Comparison of ENCODE assay signal across 8 mouse cellular contexts in the genomic region with DNA sequence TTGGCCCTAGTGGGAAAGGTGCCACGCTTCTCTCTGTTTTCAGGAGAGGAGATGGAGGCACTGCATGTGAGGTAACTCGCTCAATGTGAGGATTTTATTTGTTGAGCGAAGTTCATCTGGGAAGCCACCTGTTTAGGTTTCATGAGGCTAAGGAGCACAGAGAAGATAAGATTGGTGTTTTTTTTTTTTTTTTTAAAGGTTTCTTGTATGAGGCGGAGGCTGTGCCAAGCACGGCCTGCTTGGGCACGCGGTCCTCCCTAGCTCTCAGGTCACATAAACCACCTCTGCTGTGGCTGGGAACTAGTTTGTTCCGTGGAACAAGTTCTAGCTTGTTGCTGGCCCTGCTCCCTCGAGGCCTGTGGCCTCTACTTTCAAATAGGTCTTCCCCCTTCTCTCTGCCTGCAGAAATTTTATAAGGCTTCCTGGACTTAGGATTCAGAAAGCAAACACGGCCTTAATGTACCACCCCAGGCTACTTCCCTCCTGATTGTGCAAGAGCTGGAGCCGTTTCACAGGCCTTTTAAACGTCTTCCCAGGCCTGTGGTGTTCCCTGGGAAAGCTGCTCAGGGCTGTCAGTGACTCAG. TPM values are rescaled to one million over a fixed set of nuclear protein-coding genes. Genes with fewer than 3 reads are reported as not detected.
DNase-seq lines count a peak whose midpoint lies in the region; ATAC-seq and TF ChIP-seq lines count a peak whose summit lies in the region.

No protein-coding gene starts in this region.

- H3K4me1 ChIP-seq in intestine, embryonic 14.5 days (replicated peaks; ENCODE audit: control insufficient read depth, insufficient read depth, low read length), result peaks cover 29% of the 10 kb centered on the region
- H3K4me1 ChIP-seq in lung, postnatal 0 days (ENCODE audit: insufficient read depth, low read depth, low read length), result peaks cover 13% of the 10 kb centered on the region; the same call in 1 of the 2 replicates
- H3K4me1 ChIP-seq in midbrain, embryonic 14.5 days (ENCODE audit: control insufficient read depth, insufficient read depth, low read length), result no peaks in the 10 kb centered on the region

- no peaks in the 10 kb centered on the region for H3K79me2 ChIP-seq in C2C12 (ENCODE audit: control insufficient read depth, insufficient read depth)

- no peak for TF ChIP-seq EP300 in lung, postnatal 0 days (IDR thresholded peaks at IDR 0.05)

- H3K9ac ChIP-seq in intestine, embryonic 14.5 days (ENCODE audit: low read length), result no peak overlapping the region
- H3K9ac ChIP-seq in lung, postnatal 0 days (replicated peaks; ENCODE audit: low read depth), result no peak overlapping the region; the same call in 1 of the 2 replicates
- H3K9ac ChIP-seq in midbrain, embryonic 14.5 days (replicated peaks; ENCODE audit: low read length), result no peak overlapping the region

- H3K27ac ChIP-seq in intestine, embryonic 14.5 days (ENCODE audit: low read depth), result peak overlapping the region; percentile 34
- H3K27ac ChIP-seq in lung, postnatal 0 days (ENCODE audit: low read length), result peak overlapping the region; percentile 5
- no peak overlapping the region for H3K27ac ChIP-seq in midbrain, embryonic 14.5 days (replicated peaks; ENCODE audit: low read depth, low read length)

- H3ac ChIP-seq in C2C12 (ENCODE audit: control insufficient read depth, insufficient read length, low read depth), result no peak overlapping the region

- H3K9me3 ChIP-seq in intestine, embryonic 14.5 days (ENCODE audit: control insufficient read depth, low read length), result no peaks in the 10 kb centered on the region
- H3K9me3 ChIP-seq in lung, postnatal 0 days (ENCODE audit: low read length), result no peaks in the 10 kb centered on the region
- no peaks in the 10 kb centered on the region for H3K9me3 ChIP-seq in midbrain, embryonic 14.5 days (ENCODE audit: control insufficient read depth, low read length)

- no peaks in the 10 kb centered on the region for H3K36me3 ChIP-seq in C2C12 (ENCODE audit: control insufficient read depth, insufficient read depth)
- H3K36me3 ChIP-seq in intestine, embryonic 14.5 days (ENCODE audit: control insufficient read depth, insufficient read depth, low read length), result no peaks in the 10 kb centered on the region
- no peaks in the 10 kb centered on the region for H3K36me3 ChIP-seq in lung, postnatal 0 days (ENCODE audit: insufficient read depth, low read length)
- no peaks in the 10 kb centered on the region for H3K36me3 ChIP-seq in midbrain, embryonic 14.5 days (ENCODE audit: control insufficient read depth, insufficient read depth, low read length)

- peak; percentile 46 for DNase-seq in gastrocnemius, postnatal 25 days
- DNase-seq in gastrocnemius, postnatal 4 days (ENCODE audit: low spot score in 2 of 2), result no peak
- no peak for DNase-seq in intestine, embryonic 14.5 days (ENCODE audit: low spot score)
- DNase-seq in lung, postnatal 0 days (ENCODE audit: low spot score), result peak; percentile 75
- DNase-seq in midbrain, embryonic 14.5 days, result no peak
- no peak for DNase-seq in cerebellum, postnatal 4 days (ENCODE audit: low spot score in 2 of 2)
- no peak for DNase-seq in layer of hippocampus, adult 18-20 months (ENCODE audit: low spot score in 2 of 2)

- H3K4me3 ChIP-seq in C2C12 (ENCODE audit: insufficient read depth, poor library complexity, severe bottlenecking), result no peak overlapping the region
- no peak overlapping the region for H3K4me3 ChIP-seq in intestine, embryonic 14.5 days (ENCODE audit: low read depth, low read length)
- H3K4me3 ChIP-seq in lung, postnatal 0 days (ENCODE audit: low read depth, low read length), result no peak overlapping the region
- H3K4me3 ChIP-seq in midbrain, embryonic 14.5 days (replicated peaks; ENCODE audit: low read depth, low read length), result no peak overlapping the region

- no peak for ATAC-seq in intestine, embryonic 14.5 days (replicated peaks; ENCODE audit: low FRiP score, low TSS enrichment, low read depth)
- ATAC-seq in lung, postnatal 0 days, result 0 out of 2 replicates have a peak, but pooled peaks have one; percentile 46
- no peak for ATAC-seq in midbrain, embryonic 14.5 days (ENCODE audit: low FRiP score, low TSS enrichment)

- no peaks in the 10 kb centered on the region for H3K27me3 ChIP-seq in C2C12 (ENCODE audit: control insufficient read depth, insufficient read depth, insufficient read length)
- H3K27me3 ChIP-seq in intestine, embryonic 14.5 days (replicated peaks; ENCODE audit: control insufficient read depth, insufficient read depth, low read length), result no peaks in the 10 kb centered on the region
- H3K27me3 ChIP-seq in lung, postnatal 0 days (replicated peaks; ENCODE audit: insufficient read depth, low read length), result no peaks in the 10 kb centered on the region
- H3K27me3 ChIP-seq in midbrain, embryonic 14.5 days (ENCODE audit: control insufficient read depth, insufficient read depth, low read length), result no peaks in the 10 kb centered on the region

- 69% methylated on average over 12 of the region's 12 CpGs for WGBS in intestine, embryonic 14.5 days
- 58% methylated on average over 12 of the region's 12 CpGs for WGBS in lung, postnatal 0 days
- WGBS in midbrain, embryonic 14.5 days, result 82% methylated on average over 12 of the region's 12 CpGs

- no peaks in the 10 kb centered on the region for H3K79me3 ChIP-seq in C2C12 (ENCODE audit: low read depth)

- no peak for TF ChIP-seq CTCF in C2C12 (IDR thresholded peaks at IDR 0.05; ENCODE audit: control insufficient read depth, insufficient read depth, insufficient read length)
- TF ChIP-seq CTCF in lung, postnatal 0 days (IDR thresholded peaks at IDR 0.05), result no peak

- H3K4me2 ChIP-seq in intestine, embryonic 14.5 days (ENCODE audit: low read length), result no peak overlapping the region
- H3K4me2 ChIP-seq in lung, postnatal 0 days (replicated peaks; ENCODE audit: low read depth, low read length), result no peak overlapping the region
- no peak overlapping the region for H3K4me2 ChIP-seq in midbrain, embryonic 14.5 days (ENCODE audit: low read length)

TF ChIP-seq in C2C12, 6 proteins besides CTCF, POLR2A, EP300 and RAD21:
- TF ChIP-seq CEBPB (IDR thresholded peaks at IDR 0.05; ENCODE audit: low read depth) (peak; percentile 58), FOSL1 (IDR thresholded peaks at IDR 0.05; ENCODE audit: insufficient read depth, low read length, poor library complexity, severe bottlenecking) (no peak)

RNA-seq across cellular contexts. Expression of gene Pdcd4, which starts 2.6 kb away (rescaled TPM):
- total RNA-seq in gastrocnemius, postnatal 25 days (2021), result 10 to 100 TPM; 11.7 to 21.0 TPM
- total RNA-seq in gastrocnemius, postnatal 4 days (2021), result 10 to 100 TPM; 47.6 to 48.9 TPM
- 2.4 TPM for polyA plus RNA-seq in C2C12 (2012; fragmentation: generic; extraction: Trizol)
- 68.8 and 72.9 TPM in 2 replicates for polyA plus RNA-seq in intestine, embryonic 14.5 days (2014; fragmentation: Nextera tagmentation; extraction: Ambion mirVana)
- 64.6 and 68.9 TPM in 2 replicates for polyA plus RNA-seq in lung, postnatal 0 days (2015; fragmentation: Nextera tagmentation; extraction: Ambion mirVana)
- 73.9 and 74.2 TPM in 2 replicates for polyA plus RNA-seq in midbrain, embryonic 14.5 days (2014; fragmentation: Nextera tagmentation; extraction: Ambion mirVana)
- total RNA-seq in layer of hippocampus, adult 18-20 months (2021), result 100 to 1,000 TPM; 118 to 123 TPM

RNA-seq across cellular contexts. Expression of gene Shoc2, which starts 49.5 kb away (rescaled TPM):
- 10 to 100 TPM; 20.1 to 21.9 TPM for total RNA-seq in gastrocnemius, postnatal 25 days (2021)
- total RNA-seq in gastrocnemius, postnatal 4 days (2021), result 10 to 100 TPM; 35.3 to 40.7 TPM
- 9.1 TPM for polyA plus RNA-seq in C2C12 (2012; fragmentation: generic; extraction: Trizol)
- 49.2 and 54.7 TPM in 2 replicates for polyA plus RNA-seq in intestine, embryonic 14.5 days (2014; fragmentation: Nextera tagmentation; extraction: Ambion mirVana)
- polyA plus RNA-seq in lung, postnatal 0 days (2015; fragmentation: Nextera tagmentation; extraction: Ambion mirVana), result 26.7 and 30.2 TPM in 2 replicates
- polyA plus RNA-seq in midbrain, embryonic 14.5 days (2014; fragmentation: Nextera tagmentation; extraction: Ambion mirVana), result 59.9 and 76.7 TPM in 2 replicates
- 10 to 100 TPM; 46.3 to 51.5 TPM for total RNA-seq in layer of hippocampus, adult 18-20 months (2021)

RNA-seq across cellular contexts. Expression of gene Bbip1, which starts 49.8 kb away (rescaled TPM):
- 10 to 100 TPM; 30.7 to 34.1 TPM for total RNA-seq in gastrocnemius, postnatal 25 days (2021)
- total RNA-seq in gastrocnemius, postnatal 4 days (2021), result 10 to 100 TPM; 36.3 to 45.0 TPM
- polyA plus RNA-seq in C2C12 (2012; fragmentation: generic; extraction: Trizol), result 17.8 TPM
- polyA plus RNA-seq in intestine, embryonic 14.5 days (2014; fragmentation: Nextera tagmentation; extraction: Ambion mirVana), result 89.9 and 91.4 TPM in 2 replicates
- 46.7 and 58.4 TPM in 2 replicates for polyA plus RNA-seq in lung, postnatal 0 days (2015; fragmentation: Nextera tagmentation; extraction: Ambion mirVana)
- polyA plus RNA-seq in midbrain, embryonic 14.5 days (2014; fragmentation: Nextera tagmentation; extraction: Ambion mirVana), result 134 and 163 TPM in 2 replicates
- total RNA-seq in layer of hippocampus, adult 18-20 months (2021), result 10 to 100 TPM; 46.4 to 49.1 TPM

Comparison
In these comparisons a context has a peak if more than half of its experiments do, and no peak if none do; other contexts are left out.
1. DNase-seq: peak in gastrocnemius, postnatal 25 days (single experiment) and lung, postnatal 0 days (single experiment); none in gastrocnemius, postnatal 4 days (0 of 2), intestine, embryonic 14.5 days (single experiment), midbrain, embryonic 14.5 days (single experiment), cerebellum, postnatal 4 days (0 of 2) and layer of hippocampus, adult 18-20 months (0 of 2).
2. RNA of gene Pdcd4, which starts 2.6 kb away (polyA plus RNA-seq): 73.9 to 74.2 TPM in midbrain, embryonic 14.5 days, 68.8 to 72.9 TPM in intestine, embryonic 14.5 days and 64.6 to 68.9 TPM in lung, postnatal 0 days; 2.4 TPM in C2C12 (single experiment); every median in the first group is over 10 times any median in the second.